Mouse (Mus musculus) heart, embryonic 10.5 days (tissue): ENCODE data around the gene Rnf167. TPM values are rescaled to one million over a fixed set of nuclear protein-coding genes. Genes with fewer than 3 reads are reported as not detected.
A peak's percentile ranks its signal among the peaks of the same experiment; 100 is the strongest.

ENCODE experiments used
- DNase-seq: peaks from one replicate; pipeline ENCODE4 v3.0.0-alpha.2; 2017; ENCODE audit warnings: low spot score
- H3K27ac ChIP-seq: fragments of 300-500 bp; sonication (generic); 2 replicates; pipeline ENCODE4 v1.5.1; 2016; ENCODE audit warnings: mild to moderate bottlenecking
- H3K27me3 ChIP-seq: fragments of 300-500 bp; sonication (generic); 2 replicates; pipeline ENCODE4 v1.6.1; 2016; ENCODE audit warnings: mild to moderate bottlenecking; ENCODE audit not compliant: poor library complexity, insufficient read depth, severe bottlenecking
- H3K36me3 ChIP-seq: fragments of 300-500 bp; sonication (generic); 2 replicates; pipeline ENCODE4 v1.6.1; 2016; ENCODE audit warnings: mild to moderate bottlenecking, moderate library complexity
- H3K4me1 ChIP-seq: fragments of 300-500 bp; sonication (generic); 2 replicates; pipeline ENCODE4 v1.6.1; 2016; ENCODE audit warnings: mild to moderate bottlenecking
- H3K4me3 ChIP-seq: fragments of 300-500 bp; sonication (generic); 2 replicates; pipeline ENCODE4 v1.5.1; 2016; ENCODE audit warnings: mild to moderate bottlenecking, moderate library complexity
- H3K9me3 ChIP-seq: fragments of 300-500 bp; sonication (generic); 2 replicates; pipeline ENCODE4 v1.6.1; 2016; ENCODE audit warnings: mild to moderate bottlenecking, moderate library complexity
- WGBS: fragments of 180-500 bp; shearing (Covaris S2); methylation state at CpG from one replicate; pipeline ENCODE4 v1.1.7; 2016; 5-methylcytosine and 5-hydroxymethylcytosine counted together
- polyA plus RNA-seq: library from polyadenylated mRNA; unstranded; fragments of >200 nt; fragmentation: Nextera tagmentation; extraction: Ambion mirVana; gene quantifications from 2 replicates; pipeline ENCODE4 v1.2.1, GENCODE M21; 2016

Rnf167 gene
- polyA plus RNA-seq, 1 experiment from 2014 or later, result 74.4 TPM

DNA sequence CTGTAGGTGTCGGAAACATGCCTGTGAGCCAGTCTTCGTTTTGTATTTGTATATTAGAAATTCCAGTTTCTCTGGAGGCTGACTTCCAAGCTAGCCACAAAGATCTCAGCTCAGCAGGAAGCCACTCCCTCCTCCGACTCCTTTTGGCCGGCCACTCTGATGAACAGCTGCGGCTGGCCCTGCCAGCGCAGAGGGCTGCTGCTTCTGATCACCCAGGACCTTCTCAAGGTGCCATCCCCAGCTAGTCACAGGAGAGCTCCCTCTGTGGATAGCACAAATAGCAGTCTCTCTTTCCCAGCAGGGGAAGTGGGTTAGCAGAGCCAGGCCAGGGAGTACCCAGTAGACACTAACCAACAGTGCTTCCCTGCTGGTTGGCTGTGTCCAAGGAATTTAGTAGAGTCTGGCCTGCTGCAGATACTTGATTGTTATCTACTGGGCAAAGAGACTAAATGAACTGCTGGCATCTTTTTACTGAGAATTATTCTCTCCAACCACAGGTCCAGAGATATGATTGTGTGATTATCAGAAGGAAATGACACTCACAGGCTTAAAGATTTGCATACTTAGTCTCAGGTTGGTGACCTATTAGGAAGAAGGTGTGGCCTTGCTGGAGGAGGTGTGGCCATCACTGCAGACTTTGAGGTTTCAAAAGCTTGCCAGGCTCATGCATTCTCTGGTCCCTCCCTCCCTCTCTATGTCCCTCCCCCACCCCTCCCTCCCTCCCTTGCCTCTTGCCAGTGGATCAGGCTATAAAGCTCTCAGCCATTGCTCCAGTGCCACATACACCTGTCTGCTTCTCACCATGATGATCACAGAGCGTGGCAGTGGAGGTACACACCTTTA, 24.8 kb upstream of the Rnf167 start:
- Histone ChIP-seq H3K27ac (no peak overlapping the region), H3K36me3 (no peaks in the 10 kb centered on the region), H3K4me1 (0 out of 2 replicates have a peak, but pooled peaks cover 9% of the 10 kb centered on the region), H3K9me3 (no peaks in the 10 kb centered on the region), H3K27me3 (peaks cover 6% of the 10 kb centered on the region), H3K4me3 (no peak overlapping the region)
- DNase-seq, result peak; percentile 63
- WGBS, result 33% methylated on average over 7 of the region's 7 CpGs

GRCm38 (mm10) chr11:70623053-70623742, 23.8 kb upstream of the Rnf167 start:
- 76% methylated on average over 10 of the region's 10 CpGs for WGBS
- Histone ChIP-seq H3K9me3 (no peaks in the 10 kb centered on the region), H3K27me3 (no peaks in the 10 kb centered on the region), H3K4me1 (0 out of 2 replicates have a peak, but pooled peaks cover 9% of the 10 kb centered on the region), H3K4me3 (no peak overlapping the region), H3K27ac (no peak overlapping the region), H3K36me3 (no peaks in the 10 kb centered on the region)
- DNase-seq, result peak; percentile 74

GRCm38 (mm10) chr11:70625473-70625872, 21.6 kb upstream of the Rnf167 start:
- WGBS, result 47% methylated on average over 4 of the region's 4 CpGs

DNA sequence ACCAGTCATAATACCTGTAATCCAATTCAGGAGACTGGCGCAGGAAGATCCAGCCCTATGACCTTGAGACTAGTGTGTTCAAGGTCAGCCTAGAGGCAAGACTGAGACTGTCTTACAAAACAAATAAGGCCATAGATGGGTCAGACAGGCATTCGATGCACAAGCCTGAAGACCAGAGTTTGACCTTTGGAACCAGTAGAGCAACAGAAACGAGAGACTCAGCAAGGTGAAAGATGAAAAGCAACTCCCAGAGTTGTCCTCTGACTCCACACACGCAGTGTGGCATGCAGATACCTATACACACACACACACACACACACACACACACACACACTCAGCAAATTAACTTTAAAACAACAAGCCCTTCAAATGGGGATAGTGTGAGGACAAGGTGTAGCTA, 20.2 kb upstream of the Rnf167 start:
- Histone ChIP-seq H3K4me3 (no peak overlapping the region), H3K9me3 (no peaks in the 10 kb centered on the region), H3K27me3 (no peaks in the 10 kb centered on the region), H3K4me1 (0 out of 2 replicates have a peak, but pooled peaks cover 8% of the 10 kb centered on the region), H3K36me3 (no peaks in the 10 kb centered on the region), H3K27ac (no peak overlapping the region)
- WGBS, result 75% methylated on average over 4 of the region's 4 CpGs
- no peak for DNase-seq

More at GRCm38 (mm10) chr11:70625473-70625872, 21.6 kb upstream of the Rnf167 start:
- H3K9me3 ChIP-seq, result no peaks in the 10 kb centered on the region
- H3K27ac ChIP-seq, result no peak overlapping the region
- 0 out of 2 replicates have a peak, but pooled peaks cover 9% of the 10 kb centered on the region for H3K4me1 ChIP-seq
- H3K27me3 ChIP-seq, result no peaks in the 10 kb centered on the region
- H3K36me3 ChIP-seq, result no peaks in the 10 kb centered on the region
- DNase-seq, result no peak
- no peak overlapping the region for H3K4me3 ChIP-seq

DNA sequence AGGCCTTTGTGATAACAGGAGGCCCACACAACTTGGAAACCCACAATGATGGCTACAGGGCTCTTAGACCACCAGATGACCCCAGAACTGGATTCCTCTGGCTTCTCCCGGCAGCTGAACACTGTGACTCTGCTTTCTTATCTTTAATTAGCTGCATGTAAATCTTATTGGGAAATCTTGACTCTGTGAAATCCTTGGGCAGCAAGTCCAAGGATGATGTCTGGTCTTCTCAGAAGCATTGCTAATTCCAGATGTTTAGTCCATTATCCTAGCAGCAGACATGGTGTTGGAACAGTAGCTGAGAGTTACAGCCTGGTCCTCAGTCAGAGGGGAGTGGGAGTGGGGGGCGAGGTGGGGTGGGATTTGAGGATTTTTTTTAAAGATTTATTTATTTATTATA, 18.6 kb upstream of the Rnf167 start:
- Histone ChIP-seq H3K27me3 (no peaks in the 10 kb centered on the region), H3K9me3 (no peaks in the 10 kb centered on the region), H3K27ac (no peak overlapping the region), H3K4me3 (no peak overlapping the region), H3K36me3 (no peaks in the 10 kb centered on the region), H3K4me1 (0 out of 2 replicates have a peak, but pooled peaks cover 5% of the 10 kb centered on the region)
- no peak for DNase-seq
- WGBS, result 72% methylated on average over 2 of the region's 2 CpGs

- no peaks in the 10 kb centered on the region for H3K36me3 ChIP-seq
- no peaks in the 10 kb centered on the region for H3K9me3 ChIP-seq
- H3K4me1 ChIP-seq, result 0 out of 2 replicates have a peak, but pooled peaks cover 3% of the 10 kb centered on the region
- H3K4me3 ChIP-seq, result no peak overlapping the region
- DNase-seq, result no peak
- no peaks in the 10 kb centered on the region for H3K27me3 ChIP-seq
- H3K27ac ChIP-seq, result no peak overlapping the region
- WGBS, result 50% methylated on average over 5 of the region's 5 CpGs
Measured at GRCm38 (mm10) chr11:70629557-70629956, 17.5 kb upstream of the Rnf167 start.

- no peak for DNase-seq
- Histone ChIP-seq H3K36me3 (no peaks in the 10 kb centered on the region), H3K4me1 (0 out of 2 replicates have a peak, but pooled peaks cover 3% of the 10 kb centered on the region), H3K27ac (no peak overlapping the region), H3K4me3 (no peak overlapping the region), H3K27me3 (no peaks in the 10 kb centered on the region), H3K9me3 (no peaks in the 10 kb centered on the region)
- WGBS, result 57% methylated on average over 7 of the region's 7 CpGs
Measured at GRCm38 (mm10) chr11:70630129-70630528, 16.9 kb upstream of the Rnf167 start.

DNA sequence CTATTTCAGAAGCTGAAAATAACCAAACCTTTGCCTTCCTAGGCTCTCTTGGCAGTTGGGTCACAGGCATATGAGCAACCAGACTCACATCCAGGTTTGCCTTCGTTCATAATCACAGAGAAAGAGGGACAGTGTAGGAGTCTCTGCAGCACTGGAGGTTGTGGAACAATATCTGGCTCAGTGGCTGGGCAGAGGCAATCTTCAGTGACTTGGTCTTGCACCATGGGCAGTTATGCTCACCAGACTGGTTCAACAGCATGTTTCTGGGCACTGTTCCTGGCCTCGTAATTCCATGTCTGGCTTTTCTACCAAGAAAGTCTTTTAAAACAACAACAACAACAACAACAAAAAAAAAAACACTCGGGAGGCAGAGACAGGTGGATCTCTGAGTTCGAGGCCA, 11.4 kb upstream of the Rnf167 start:
- H3K9me3 ChIP-seq, result no peaks in the 10 kb centered on the region
- no peak overlapping the region for H3K4me3 ChIP-seq
- no peaks in the 10 kb centered on the region for H3K36me3 ChIP-seq
- WGBS, result 81% methylated on average over 4 of the region's 4 CpGs
- no peaks in the 10 kb centered on the region for H3K27me3 ChIP-seq
- peaks cover 22% of the 10 kb centered on the region for H3K4me1 ChIP-seq
- no peak overlapping the region for H3K27ac ChIP-seq
- no peak for DNase-seq

GRCm38 (mm10) chr11:70637764-70638163, 9.3 kb upstream of the Rnf167 start:
- peaks cover 23% of the 10 kb centered on the region for H3K4me1 ChIP-seq
- H3K9me3 ChIP-seq, result no peaks in the 10 kb centered on the region
- H3K36me3 ChIP-seq, result peaks cover 3% of the 10 kb centered on the region; the same call in 1 of the 2 replicates
- WGBS, result 93% methylated on average over 1 of the region's 1 CpGs
- H3K4me3 ChIP-seq, result no peak overlapping the region
- H3K27ac ChIP-seq, result no peak overlapping the region
- no peak for DNase-seq
- H3K27me3 ChIP-seq, result no peaks in the 10 kb centered on the region

- H3K27me3 ChIP-seq, result no peaks in the 10 kb centered on the region
- H3K27ac ChIP-seq, result peak overlapping the region; percentile 75
- 66% methylated on average over 1 of the region's 1 CpGs for WGBS
- DNase-seq, result no peak
- H3K4me1 ChIP-seq, result peaks cover 23% of the 10 kb centered on the region
- H3K36me3 ChIP-seq, result peaks cover 8% of the 10 kb centered on the region
- no peaks in the 10 kb centered on the region for H3K9me3 ChIP-seq
- no peak overlapping the region for H3K4me3 ChIP-seq
Measured at GRCm38 (mm10) chr11:70638293-70638692, 8.7 kb upstream of the Rnf167 start.

DNA sequence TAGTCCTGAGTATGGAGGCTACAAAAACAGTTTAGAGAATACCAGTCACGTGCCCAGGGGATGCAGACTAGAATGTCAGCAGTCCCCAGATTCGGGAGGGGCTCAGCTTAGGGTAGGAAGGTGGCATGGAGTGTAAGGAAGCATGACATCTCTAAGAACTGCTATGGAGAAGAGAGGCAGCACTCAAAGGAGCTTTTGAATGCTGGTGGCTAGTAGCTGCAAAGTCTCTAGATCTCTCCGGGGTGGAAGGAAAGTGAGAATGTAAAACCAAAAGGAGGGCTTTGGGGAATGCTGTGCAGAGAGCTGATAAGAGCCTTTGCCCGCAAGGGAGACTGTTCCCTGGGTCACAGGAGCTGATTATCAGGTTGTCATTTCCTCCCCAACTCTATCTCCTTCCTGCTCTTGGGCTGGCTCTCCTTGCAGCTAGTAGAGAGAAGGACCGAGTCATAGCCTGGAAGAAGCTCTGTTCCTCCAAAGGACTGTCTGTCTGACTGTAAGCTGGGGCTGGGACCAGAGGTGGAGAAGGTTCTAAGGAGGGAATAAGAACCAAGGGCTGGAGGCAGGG, 8.2 kb upstream of the Rnf167 start, which contains the start of gene Gp1ba:
Gene Gp1ba, plus strand, starts transcription at position 409 of the 565 bp plus-strand sequence.
- no peaks in the 10 kb centered on the region for H3K27me3 ChIP-seq
- WGBS, result 6% methylated on average over 5 of the region's 5 CpGs
- peak within 1 kb of the TSS; percentile 23; the same call in 1 of the 2 replicates for H3K4me3 ChIP-seq
- no peak for DNase-seq
- peaks cover 23% of the 10 kb centered on the region for H3K4me1 ChIP-seq
- H3K27ac ChIP-seq, result peak within 1 kb of the TSS; percentile 75
- peaks cover 13% of the 10 kb centered on the region for H3K36me3 ChIP-seq
- H3K9me3 ChIP-seq, result no peaks in the 10 kb centered on the region

- Histone ChIP-seq H3K4me3 (no peak overlapping the region; the same call in 1 of the 2 replicates), H3K36me3 (peaks cover 24% of the 10 kb centered on the region), H3K27ac (peak overlapping the region; percentile 30; the same call in 1 of the 2 replicates), H3K27me3 (no peaks in the 10 kb centered on the region), H3K4me1 (peaks cover 24% of the 10 kb centered on the region), H3K9me3 (no peaks in the 10 kb centered on the region)
- WGBS, result 75% methylated on average over 8 of the region's 8 CpGs
- DNase-seq, result no peak
Measured at GRCm38 (mm10) chr11:70639976-70640375, 7.1 kb upstream of the Rnf167 start.
